Mouse (Mus musculus): ENCODE measurements around the gene Tiprl.

- TF ChIP-seq GATA1 (IDR thresholded peaks at IDR 0.05; ENCODE audit: borderline replicate concordance, low read length), result no peak
- TF ChIP-seq FLI1 (IDR thresholded peaks at IDR 0.05; ENCODE audit: low read length), result no peak
Observed at GRCm38 (mm10) chr1:165184178-165184577, 52.6 kb downstream of the Tiprl start.

Measured in megakaryocyte, embryonic 14.5 days (primary cell).